Mouse (Mus musculus) left cerebral cortex, adult 11 months (tissue): ENCODE data around the gene Unkl.
"Not testable (repeated sequence)": the region's sequence is repeated elsewhere in the genome, so short reads cannot be mapped to it uniquely, and the experiment has no call there.

Experiments used
- DNase-seq: peaks from one replicate; pipeline ENCODE4 v3.0.0; 2022; ENCODE audit warnings: low spot score

Gene Unkl

DNA sequence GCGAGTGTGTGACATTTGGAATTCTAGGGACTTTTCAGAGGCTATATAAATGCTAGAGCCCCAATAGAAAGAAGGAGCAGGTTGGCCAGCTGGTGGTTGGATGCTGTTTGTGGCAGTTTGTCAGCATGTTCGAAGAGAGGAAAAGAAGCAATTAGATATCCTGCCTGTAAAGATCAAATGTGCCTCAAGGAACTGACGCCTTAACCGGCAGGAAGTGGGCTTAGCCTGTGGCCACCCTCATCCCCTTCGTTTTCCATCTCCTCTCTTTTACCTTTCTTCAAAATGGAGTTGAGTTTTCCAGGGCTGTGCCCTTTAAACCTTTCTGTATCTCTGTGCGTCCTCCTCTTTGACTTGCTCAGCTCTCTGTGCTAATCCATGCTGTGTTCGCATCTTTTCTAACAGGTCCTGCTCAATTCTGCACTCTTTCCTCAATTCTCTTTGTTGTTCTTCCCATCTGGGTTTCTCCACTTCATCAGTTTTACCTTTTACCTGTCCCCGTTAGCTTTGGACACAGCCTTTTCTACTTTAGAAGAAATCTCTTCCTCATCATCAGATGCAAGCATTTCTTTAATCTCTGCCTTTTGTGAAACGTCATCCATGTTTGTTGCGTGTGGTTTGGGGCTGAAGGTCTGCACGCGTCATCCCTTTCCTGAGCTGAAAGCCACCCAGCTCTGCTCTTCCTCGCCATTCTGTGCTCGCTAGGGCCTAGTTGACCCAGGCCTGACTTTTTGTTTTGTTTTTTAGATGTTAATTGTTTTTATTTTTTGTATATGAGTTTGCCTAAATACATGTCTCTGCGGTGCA is 31.5 kb downstream of the Unkl start:
- DNase-seq, result no peak

DNA sequence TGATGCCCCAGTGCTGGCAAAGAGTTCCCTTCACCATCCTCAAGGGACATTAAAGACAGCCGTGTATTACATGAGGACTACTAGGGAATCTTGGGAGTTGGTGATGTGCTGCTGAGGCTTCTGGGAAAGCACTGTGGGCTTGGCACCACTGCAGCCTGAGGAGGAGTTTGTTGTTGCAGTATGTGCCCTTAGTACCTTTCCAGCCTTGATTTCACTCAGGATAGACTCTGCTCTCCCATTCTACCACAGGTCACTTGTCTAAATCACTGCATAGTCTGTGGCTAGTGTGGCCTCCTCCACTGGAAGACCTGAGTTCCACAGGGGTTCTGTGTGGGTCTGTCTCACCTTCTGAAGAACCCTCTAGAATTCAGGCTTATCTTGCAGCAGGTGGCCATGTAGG is 32.5 kb downstream of the Unkl start:
- no peak for DNase-seq

DNA sequence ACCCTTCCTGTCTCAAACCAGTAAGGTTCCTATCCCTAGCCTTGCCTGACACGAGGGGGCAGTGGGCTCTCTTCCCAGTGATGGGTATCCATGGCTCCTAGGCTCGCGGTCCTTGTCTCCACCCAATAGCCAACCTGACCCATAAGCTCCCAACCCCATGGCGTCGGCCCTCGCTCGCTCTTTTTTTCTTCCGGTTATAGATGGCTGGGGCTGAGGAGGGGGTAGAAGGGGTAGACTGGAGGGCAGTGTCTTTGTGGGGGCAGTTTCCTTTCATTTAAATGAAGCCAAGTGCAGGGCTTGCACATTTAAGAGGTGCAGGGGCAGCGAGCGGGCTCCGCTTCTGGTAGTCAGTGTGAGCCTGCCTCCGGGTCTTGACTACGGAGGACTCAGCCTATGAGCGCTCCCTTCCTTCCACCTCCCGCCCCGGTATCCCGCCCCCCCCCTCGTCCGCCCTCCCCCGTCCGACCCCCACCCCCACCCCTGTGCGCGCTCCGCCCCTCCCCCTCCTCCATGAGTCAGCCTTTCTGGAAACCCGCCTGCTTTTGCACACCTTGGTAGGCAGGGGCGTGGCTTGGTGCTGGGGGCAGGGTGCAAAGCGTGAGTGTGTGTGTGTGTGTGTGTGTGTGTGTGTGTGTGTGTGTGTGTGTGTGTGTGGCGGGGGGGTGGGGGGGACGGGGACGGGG is 33.8 kb downstream of the Unkl start:
- DNase-seq, result peak; percentile 51

DNA sequence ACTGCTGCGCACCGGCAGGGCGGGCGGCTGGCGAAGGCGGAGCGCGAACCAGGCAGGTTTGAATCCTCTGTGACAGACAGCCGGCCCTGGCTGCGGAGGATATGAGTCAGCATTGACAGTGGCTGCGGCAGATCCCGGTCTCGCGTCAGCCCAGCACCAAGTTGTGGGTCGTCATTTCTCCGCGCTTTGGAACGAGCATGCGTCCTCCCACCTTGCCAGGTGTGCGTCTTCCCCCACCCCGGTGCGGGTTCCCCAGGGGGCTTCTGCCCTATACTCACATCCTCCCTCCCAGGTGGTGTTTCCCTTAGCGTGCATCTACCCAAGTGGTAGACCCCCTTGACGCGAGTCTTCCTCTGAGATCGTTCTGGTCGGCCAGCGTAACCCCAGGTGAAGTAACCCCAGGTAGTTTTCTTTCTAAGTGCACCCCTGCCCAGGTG is 34.3 kb downstream of the Unkl start:
- not testable (repeated sequence) for DNase-seq

DNA sequence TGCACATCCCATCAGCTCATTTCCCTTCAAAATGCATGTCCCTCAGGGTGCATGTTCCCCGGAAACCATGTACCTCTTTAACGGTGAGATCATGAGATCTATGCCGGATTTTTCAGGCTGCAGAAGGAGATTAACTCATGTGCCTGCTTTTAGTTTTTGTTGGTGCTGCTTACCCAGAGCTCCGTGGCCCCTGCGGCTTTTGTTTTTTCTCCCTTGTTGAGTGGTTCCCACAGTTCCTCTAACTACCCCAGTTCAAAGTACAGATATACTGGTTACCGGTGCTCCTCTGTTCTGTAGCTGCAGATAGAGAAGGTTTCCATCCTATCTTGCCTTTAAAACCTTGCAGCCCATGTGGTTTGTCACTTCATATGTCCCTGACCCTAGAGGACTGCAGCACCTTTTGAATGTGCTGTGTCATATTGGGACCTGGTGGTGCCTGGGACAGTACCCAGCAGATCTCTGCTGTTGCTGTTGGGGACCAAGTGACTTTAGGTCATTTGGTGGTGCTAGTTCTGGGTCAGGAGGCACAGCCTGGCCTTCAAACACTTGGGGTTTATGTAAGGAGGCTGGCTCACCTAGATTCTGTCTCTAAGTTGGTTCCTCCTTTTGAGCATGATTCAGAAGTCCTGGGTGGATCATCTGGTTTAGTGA is 34.9 kb downstream of the Unkl start:
- no peak for DNase-seq

DNA sequence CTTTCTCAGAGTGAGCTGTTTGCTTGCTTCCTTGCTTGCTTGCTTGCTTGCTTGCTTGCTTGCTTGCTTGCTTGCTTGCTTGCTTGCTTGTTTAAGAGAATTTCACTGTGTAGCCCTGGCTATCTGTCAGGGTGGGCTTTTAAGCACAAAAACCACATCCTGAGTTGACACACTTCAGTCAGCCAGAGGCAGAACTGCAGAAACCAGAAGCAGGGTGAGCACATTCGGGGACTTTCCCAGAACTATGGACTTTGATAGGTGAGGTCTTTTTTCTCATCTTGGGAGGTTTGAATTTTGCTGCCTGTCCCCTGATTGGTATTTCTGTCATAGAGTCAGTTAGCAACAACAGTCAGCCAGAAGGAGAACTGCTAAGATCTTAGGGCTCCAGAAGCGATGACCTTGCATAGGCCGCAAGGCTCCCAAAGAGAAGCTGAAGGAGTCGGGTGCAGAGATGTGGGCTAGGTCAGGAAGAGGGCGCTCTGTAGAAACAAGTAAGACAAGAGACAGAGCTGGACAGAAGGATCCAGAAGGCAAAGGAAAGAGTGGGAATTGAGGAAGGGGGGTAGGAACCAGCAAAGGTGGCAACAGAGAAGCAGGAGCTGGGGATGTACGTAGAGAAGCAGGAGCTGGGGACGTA is 36.5 kb downstream of the Unkl start:
- DNase-seq, result no peak

DNA sequence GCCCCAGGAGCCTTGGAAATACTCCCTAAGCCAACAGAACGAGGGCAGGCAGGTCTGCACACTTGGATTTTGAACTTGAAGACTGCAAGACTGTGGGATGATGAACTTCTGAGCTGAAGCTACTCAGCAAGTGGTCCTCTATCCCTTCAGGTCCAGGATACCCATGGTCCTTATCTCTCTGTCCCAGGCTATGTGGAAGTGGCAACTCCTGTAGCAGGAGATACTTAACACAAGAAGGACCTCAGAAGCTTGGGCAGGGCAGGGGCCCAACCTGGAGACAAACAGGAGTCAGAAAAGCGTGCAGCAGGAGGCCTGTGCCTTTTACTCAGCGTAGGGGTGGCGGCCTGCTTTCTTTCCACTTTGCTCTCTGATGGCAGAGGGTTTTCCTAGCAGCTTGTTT is 37.5 kb downstream of the Unkl start:
- no peak for DNase-seq

DNA sequence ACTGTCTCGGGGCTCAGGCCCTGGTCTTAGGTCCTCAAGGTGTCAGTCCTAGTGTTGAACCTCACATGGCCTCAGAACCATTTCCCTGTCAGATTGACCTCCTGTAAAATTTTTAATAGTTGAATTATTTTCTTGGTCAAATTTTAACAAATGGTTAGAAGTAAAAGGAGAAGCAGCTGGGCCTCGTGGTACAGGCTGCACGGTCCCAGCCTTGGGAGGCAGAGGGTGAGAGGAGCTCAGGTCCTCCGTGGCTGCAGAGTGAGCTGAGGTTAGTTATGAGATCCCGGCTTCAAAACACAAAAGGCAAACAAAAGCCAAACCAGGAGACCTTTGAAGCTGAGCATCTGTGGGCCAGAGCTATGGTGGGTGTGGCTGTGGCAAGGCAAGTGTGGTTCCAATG is 39.8 kb downstream of the Unkl start:
- DNase-seq, result no peak

DNA sequence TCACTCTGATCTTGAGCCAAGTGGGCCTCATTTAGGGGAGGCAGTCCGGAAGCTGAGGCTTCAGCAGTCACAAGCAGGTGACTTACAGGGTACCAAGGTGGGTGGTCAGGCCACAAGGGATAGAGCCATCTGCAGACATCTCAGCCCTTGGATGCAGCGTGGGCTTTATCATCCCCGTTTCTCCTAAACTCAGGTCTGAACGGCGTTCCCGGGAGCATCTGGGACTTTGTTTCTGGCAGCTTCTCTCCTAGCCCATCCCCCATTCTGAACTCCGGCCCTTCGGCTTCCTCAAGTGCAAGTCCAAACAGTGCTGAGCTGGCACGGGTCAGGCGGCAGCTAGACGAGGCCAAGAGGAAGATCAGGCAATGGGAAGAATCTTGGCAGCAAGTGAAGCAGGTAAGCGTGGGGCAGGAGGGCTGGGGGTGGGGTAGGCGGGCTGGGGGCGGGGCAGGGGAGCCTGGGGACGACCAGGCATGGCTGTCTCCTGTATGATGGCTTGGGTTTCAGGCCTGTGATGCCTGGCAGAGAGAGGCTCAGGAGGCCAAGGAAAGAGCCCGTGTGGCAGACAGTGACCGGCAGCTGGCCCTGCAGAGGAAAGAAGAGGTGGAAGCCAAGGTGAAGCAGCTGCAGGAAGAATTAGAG is 41.9 kb downstream of the Unkl start:
- DNase-seq, result not testable (repeated sequence)

DNA sequence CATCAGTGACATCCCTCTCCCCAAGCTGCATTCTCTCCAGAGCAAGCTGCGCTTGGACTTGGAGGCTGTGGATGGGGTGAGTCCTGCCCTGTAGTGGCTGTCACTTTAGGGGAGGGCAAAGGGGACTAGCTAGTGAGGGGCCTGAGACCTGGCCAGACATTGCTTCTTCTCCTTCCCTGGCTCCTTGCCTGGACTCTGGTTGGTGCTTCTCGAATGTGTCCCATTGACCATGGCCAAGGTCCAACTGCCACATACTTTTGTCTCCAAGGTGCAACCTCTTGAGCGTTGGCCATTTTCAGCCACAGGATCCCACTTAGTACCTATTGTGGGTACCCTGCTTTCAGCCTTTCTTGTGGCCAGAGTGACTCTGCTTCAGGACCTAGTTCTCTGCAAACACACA is 42.5 kb downstream of the Unkl start:
- no peak for DNase-seq

DNA sequence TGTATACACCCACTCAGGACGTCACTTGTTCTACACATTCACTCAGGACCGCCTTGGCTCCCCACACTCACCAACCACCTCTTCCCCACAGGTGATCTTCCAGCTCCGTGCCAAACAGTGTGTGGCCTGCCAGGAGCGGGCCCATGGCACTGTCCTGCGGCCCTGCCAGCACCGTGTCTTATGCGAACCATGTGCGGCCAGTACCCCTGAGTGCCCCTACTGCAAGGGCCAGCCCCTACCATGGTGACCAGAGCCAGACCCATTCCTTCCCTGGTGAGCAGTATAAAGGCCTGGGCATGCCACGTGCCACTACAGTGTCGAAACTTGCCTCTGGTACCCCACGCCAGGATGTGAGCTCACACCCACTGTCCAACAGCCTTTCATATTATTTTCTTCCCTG is 43.4 kb downstream of the Unkl start:
- DNase-seq, result not testable (repeated sequence)

DNA sequence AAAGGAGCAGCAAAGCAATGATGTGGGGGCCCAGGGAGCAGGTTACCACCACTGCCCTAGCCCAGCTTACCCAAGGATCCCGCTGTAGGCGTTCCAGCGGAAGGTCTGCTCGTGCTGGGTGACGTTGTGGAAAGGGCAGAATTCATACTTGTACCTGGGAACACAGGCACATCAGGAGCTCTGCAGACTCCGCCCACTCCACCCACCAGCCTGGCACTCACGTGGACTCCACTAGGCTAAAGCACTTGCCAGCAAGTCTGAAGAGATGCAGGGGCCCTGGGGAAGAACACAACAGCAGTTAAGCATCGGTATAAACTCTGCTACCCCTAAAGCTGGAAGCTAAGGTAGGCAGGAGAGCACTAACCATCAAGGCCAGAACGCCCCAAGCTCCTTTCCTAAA is 47.4 kb downstream of the Unkl start:
- DNase-seq, result no peak

DNA sequence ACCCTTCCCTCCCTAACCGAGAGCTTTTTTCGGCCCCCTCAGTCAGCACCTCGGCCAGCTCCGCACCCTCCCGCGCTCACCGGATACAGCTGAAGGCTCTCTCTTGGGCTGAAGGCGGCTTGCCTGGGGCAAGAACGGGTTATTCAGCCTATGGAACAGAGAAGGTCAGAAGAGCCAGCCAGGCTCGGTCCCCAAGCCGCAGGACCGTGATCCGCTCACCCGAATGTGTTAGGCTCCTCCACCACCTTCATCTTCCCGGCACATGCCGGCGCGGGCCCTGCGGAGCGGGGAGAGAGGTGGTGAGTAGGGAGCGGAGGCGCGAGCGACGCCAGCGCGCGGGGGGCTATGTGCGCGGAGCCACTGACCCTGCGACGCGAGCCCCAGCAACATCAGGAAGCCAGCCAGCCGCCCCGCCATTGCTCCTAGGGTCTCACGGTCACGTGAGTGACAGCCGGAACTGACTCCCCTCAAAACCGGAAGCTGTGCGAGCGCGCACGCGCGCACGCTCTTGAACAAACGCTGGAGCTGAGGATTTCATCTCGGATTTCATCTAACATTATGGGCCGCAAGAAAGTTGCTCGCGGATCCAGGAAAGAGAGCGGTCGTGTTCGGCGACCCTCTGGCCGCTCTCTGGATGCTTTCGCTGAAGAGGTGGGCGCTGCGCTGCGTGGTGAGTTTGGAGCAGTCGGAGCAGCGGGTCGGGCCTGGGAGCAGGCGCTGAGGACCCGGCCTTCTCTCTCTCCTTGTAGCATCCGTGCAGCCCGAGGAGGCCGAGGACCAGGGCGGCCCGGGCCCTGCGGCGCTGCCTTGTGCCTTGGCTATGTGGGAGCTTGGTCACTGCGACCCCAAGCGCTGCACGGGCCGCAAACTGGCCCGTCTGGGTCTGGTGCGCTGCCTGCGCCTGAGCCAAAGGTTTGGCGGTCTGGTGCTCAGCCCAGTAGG is 51.8 kb downstream of the Unkl start, which contains the start of the genes Gnptg and Tsr3:
Gene Gnptg (minus strand): TSS at position 430 of the 942 bp plus-strand sequence.
Gene Tsr3 (plus strand): TSS at position 476 of the 942 bp plus-strand sequence.
- DNase-seq, result peak; percentile 71

DNA sequence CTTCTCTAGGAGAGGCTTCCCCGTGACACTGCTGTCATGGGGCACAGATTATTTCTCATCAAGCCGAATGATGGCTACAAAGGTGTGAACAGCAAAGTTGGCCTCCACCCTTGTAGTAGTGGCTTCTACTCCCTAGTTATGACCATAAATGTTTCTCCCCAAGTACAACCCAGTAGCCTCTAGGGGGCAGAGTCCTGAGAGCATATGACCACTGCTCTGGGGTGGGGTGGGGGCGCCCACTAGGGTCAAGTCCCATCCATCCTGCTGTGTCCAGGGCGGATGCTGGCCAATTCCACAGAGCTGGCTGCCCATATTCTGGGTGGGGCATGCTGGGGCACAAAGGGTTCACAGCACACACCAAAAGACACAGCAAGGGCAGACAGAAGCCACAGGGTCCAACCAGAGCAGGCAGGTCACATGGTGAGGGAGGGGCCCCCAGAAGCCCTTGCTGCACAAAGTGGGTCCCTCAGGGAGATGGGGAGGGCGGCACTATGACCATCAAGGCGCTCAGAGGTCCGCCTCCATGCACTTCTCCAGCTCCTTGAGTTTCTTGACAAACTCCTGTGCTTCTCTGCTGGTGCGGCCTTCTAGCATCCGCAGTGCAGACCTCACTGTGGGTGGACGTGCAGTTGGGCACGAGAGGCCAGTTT is 55.1 kb downstream of the Unkl start:
- DNase-seq, result no peak

DNA sequence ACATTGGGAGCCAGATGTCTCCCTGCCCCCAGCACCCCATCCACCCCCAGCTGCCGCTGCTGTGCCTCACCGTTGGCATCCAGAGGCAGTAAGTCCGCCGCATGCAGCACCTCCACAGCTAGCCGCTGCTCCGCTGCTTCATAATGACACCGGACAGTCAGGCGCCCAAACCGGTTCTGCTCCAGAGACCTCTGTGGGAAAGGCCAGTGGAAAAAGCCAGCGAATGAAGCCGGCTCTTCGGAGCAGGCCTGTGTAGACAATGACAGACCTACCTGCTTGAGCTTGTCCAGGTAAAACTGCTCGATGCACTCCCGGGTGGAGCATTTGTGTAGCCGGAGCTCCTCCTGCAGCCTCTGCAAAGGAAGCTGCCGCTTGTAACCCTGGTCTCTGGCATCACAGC is 56.0 kb downstream of the Unkl start:
- no peak for DNase-seq

DNA sequence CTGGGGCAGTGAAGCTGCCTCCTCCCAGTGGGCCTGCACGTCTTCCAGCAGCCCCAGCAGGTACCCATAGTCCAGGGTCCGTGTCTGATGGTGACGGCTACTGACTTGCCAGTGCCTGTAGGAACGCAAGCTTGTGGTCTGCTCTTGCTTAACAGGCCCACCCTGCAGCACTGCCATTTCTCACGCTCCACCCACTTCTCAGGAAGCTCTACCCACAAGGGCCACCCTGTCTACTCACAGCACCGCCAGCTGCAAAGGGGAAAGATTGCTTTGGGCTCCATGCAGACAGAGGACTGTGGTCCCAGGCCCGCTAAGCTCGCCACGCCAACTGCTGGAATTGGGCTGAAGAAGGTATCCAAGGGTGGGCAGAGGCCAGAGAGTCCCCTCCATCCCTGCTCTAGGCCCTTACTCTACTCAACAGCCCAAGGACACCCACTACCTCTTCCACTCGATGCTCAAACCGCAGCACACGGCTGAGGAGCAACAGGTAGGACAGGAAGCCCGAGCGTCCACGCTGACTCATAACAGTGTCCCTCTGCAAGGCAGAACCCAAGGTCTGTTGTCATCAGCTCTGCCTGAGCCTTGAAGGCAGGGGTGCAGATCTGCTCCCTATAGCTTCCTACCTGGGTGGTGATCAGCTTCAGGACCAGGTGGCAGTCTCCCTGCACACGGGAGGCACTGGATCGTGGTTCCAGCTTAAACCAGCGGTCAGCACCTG is 60.0 kb downstream of the Unkl start:
- DNase-seq, result no peak

DNA sequence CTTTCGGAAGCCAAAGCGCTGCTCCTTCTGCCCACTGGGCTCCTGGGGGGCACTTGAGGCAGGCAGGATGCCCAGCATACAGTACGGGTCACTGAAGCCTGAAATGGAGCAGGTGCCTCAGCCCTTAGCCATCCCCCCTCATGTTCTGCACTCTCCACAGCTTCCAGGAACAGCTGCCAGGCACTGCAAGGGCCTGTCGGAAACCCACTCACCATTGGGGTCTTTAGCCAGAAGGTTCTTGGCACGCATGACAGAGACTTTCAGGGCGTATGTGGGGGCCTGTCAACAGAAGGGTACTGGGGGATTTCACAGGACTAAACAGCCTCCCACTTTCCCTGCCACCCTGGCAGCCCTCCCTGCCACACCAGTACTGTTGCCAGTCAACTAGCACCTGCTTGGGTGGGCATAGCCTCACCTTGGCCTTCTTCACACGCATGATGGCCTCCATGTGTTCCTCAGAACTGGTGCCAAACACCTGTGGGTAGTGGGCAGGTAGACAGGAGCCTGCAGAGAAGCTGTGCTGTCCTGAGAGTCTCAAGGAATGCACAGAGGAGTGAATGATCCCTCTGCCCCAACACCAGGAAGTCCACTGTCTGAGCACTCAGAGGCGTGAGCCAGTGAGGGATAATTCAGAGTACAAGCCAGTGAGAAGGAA is 62.1 kb downstream of the Unkl start:
- DNase-seq, result no peak

DNA sequence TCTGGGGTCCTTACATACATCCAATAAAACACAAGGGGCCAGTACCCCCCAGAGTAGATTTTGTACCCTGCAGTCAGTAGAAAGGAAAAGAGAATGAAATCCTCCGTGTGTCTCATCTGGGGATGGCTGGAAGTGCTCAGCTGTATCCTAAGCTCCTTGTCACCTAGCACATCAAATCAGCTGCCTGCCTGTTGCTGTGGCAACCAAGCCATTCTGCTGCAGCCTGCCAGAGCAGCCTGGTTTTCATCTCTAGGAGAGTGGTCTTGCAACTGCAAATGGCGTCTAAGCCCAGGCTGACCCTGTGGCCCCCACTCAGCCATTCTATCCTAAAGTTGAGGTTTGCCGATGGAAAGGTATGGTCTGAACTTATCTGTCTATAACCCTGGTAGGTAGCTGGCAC is 64.4 kb downstream of the Unkl start:
- no peak for DNase-seq

DNA sequence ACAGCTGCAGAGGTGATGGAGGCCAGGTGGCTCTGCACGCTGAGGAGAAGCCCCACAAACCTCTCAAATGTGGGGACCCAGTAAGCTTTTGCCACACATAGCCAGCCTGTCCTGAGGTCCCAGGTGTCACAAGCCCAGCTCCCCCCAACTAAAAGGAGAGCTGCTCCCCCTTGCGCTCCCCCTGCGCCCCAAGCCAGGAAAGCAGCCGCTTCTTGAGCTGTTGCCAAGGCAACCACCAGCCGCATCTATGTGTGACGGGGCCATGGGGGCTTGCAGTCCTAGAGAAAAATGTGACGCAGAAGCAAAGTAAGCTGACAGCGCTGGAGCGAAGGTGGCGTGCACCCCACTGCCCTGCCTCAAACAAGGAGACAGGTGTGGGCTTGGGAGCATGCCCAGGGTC is 65.6 kb downstream of the Unkl start:
- no peak for DNase-seq
